Mouse (Mus musculus) frontal cortex, adult 2 months (tissue): Measurements from ENCODE around the gene Cd9. TPM values are rescaled to one million over a fixed set of nuclear protein-coding genes. Genes with fewer than 3 reads are reported as not detected.
A peak's percentile ranks its signal among the peaks of the same experiment; 100 is the strongest.

ENCODE experiments used
- DNase-seq, 2 experiments: peaks; one replicate each; pipeline ENCODE4 v3.0.0; 2022; ENCODE audit warnings: low spot score in 1 of 2; ENCODE audit errors: extremely low spot score in 1 of 2
- polyA plus RNA-seq: library from polyadenylated mRNA; depleted of rRNA; stranded (reverse); fragments of >200 nt; gene quantifications from 2 replicates; pipeline ENCODE4 v1.2.3, GENCODE M21; 2012

Cd9 gene
- polyA plus RNA-seq, 1 experiment = 97.2 TPM

GRCm38 (mm10) chr6:125442591-125442990 lies 52.0 kb downstream of the Cd9 start:
- no peak for DNase-seq

GRCm38 (mm10) chr6:125436753-125437152 lies 57.8 kb downstream of the Cd9 start:
- DNase-seq = no peak

DNA sequence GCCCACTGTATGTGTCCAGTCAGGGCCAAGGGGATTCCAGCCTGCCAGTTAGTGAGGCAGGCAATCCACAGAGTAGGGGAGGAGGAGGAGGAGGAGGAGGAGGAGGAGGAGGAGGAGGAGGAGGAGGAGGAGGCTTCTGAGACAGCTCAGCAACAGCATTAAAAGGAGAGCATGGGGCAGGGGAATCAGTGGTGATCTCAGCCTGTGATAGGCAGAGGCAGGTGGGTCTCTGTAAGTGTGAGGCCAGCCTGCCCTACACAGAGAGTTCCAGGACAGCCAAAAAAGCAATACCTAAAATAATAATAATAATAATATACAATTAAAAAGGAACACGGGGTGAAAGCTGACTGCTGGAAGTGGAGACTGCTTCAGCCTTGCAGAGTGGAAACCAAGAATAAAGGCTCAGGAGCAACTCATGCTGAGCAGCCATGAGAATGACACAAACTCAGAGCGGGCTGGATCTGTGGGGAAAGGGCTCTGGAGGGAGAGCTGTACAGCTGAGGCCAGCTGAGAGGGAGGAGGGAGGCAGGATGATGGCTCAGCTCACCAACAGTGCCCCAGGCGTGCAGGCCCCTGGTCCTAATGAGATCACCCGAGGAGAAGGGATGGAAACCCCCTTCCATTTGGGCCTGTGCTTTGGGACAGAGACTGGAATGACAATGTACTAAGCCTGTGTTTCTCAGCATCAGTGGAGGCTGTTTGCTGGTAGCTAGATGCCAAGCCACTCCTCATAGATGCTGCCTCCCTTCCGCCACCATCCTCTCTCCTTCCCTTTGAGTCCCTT lies 59.7 kb downstream of the Cd9 start:
- no peak for DNase-seq

DNA sequence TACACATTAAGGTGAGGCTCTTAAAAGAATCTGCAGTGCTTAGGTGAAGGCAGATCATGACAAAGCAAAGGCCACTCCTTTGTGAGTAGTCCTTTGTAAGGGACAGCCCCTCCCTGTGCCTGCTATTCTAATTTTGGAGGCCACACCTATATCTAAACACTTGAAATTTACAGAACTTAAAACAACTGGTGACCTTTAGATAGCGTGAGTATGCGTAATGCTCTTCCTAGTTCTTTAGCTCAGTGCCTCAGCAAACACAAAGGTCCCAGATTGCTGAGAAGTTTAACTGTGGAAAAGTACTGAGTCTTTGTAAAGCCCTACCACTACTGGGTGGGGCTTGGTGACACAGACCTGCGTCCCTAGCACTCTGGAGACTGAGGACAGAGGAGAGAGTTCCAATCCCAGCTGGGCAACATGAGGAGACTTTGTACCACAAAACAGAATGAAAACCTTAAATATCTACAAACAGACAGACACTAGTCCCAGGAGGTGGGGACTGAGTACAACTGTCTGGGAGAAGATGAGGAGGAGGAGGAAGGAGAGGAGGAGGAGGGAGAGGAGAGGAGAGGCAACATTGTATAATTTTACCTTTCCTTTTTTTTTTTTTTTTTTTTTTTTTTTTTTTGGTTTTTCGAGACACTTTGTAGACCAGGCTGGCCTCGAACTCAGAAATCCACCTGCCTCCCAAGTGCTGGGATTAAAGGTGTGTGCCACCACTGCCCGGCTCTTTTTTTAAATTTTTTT lies 60.7 kb downstream of the Cd9 start:
- DNase-seq = no peak

DNA sequence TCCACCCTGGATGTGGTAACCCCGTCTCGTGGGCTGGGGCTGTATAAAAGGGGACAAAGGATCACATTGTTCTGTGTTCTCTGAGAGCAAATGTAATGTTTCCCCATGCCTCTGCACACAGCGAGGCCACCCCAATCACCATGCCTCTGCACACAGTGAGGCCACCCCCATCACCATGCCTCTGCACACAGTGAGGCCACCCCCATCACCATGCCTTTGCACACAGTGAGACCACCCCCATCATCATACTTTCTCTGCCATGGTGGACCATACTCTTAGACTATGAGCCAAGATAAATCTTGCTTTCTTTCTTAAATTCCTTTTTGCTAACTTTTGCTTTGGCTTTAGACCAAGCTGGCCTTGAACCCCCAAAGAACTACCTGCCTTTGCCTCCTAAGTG lies 61.3 kb downstream of the Cd9 start:
- DNase-seq = no peak

- DNase-seq = no peak
These were observed 62.1 kb downstream of the Cd9 start for GRCm38 (mm10) chr6:125432522-125432921.

- DNase-seq = no peak
These were observed 63.6 kb downstream of the Cd9 start for GRCm38 (mm10) chr6:125430982-125431381.

DNA sequence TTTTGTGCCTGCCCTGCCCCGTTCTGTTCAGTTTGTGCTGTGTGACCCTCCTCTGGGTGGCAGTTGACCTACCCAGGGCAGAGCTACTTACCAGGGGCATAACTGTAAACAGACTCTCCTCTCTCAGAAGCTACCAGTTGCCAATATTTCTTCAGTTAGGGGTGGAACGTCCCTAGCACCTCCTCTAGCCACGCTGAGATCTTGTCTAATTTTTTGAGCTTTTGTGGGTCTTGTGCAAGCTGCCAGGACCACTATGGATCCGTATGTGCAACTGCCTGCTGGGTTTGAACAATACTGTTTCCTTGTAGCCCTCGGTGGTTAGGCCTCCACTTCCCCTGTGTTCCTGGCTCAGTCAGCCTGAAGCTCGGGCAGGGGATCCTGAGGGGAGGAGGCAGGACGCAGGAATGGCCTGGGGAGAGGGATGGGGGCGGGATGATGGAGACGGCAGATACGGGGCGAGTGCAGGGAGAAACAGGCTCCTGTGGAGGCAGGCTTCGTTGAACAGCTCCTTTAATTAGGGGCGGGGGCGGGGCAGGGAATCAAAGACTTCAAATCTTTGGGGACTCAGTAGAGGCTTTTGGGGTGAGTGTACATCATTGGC lies 64.1 kb downstream of the Cd9 start:
- no peak for DNase-seq

DNA sequence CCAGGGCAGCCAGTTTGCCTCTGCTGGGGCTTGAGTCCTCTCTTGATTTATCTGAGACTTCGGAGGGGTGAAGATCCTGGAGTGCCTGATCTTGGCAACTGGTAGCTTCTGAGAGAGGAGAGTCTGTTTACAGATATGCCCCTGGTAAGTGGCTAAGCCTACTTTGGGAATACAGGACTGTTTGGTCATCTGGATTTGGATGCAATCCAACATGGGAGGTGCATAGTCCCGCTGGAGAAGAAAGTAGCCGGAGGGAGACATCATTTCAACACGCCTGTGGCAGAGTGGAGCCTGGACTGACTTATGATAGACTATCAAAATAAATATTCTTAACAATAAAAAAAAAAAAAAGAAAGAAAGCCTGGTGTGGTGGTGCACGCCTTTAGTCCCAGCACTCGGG lies 64.8 kb downstream of the Cd9 start:
- no peak for DNase-seq

GRCm38 (mm10) chr6:125426383-125427360 lies 67.9 kb downstream of the Cd9 start:
- peak in 1 of 2 experiments; percentile 82 for DNase-seq

- DNase-seq = no peak
These were observed 69.1 kb downstream of the Cd9 start for GRCm38 (mm10) chr6:125425205-125426090.

DNA sequence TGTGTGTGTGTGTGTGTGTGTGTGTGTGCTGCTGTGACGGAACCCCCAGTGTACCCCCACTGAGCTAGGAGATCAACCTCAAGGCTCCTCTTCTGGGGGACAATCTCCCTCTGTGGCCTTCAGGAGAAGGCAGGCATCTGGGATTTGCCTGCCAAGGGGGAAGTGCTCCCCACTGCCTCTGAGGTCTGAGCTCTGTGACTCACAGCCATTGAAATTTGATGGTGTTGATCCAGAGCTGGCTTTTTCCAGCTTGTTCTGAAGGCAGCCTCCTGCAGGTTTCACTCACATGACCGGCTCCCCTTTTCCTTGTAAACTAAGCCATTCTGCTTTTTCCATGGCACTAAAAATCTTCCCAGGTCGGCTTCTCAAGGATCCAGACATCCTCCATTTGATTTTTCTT lies 70.4 kb downstream of the Cd9 start:
- no peak for DNase-seq

- DNase-seq = no peak
These were observed 71.1 kb downstream of the Cd9 start for GRCm38 (mm10) chr6:125423507-125423906.

- DNase-seq = no peak
These were observed 71.5 kb downstream of the Cd9 start for GRCm38 (mm10) chr6:125423099-125423498.

GRCm38 (mm10) chr6:125422051-125422822 lies 72.4 kb downstream of the Cd9 start:
- no peak for DNase-seq

DNA sequence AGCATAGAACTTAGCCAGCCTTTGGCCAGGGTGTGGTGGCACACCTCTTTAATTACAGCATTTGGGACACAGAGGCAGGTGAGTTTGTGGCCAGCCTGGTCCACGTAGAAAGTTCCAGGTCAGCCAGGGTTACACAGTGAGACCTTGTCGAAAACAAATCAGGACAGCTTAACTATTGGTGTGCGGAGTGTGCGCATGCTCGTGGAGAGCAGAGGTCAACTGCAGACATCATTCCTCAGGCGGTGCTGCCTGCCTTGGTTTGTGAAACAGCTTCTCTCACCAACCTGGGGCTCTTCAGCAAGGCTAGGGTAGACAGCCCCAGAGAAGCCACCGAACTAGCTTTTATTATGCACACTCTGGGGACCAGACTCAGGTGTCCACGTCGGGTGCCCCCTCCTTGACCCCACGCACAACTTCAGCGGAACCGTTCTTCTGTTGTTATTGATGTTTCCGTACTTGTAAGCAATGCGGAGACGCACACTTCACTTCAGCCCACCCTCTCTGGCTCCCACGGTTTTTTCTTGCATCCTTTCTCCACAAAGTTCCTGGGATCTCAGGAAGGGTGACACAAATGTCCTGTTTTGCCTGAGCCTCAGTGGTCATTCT lies 74.0 kb downstream of the Cd9 start:
- DNase-seq = no peak

DNA sequence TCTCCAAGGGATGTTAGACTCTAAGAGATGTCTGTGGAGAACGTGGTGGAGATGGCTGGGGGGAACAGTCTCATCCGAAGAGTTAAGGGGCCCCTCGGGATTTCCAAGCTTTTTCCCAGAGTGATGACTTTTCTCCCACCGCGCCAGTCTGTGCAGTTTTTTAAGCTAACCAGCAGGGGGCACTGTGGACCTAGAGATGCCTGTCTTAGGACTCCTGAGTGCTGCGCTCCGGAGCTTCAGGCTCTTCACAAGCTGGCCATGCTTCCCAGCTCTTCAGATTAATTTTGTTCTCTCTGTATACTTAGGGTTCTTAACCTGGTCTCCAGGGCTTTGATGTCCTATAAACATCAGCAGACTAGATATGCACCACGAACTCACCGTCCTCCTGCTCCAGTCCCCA lies 75.8 kb downstream of the Cd9 start:
- DNase-seq = peak; percentile 33 to 85

DNA sequence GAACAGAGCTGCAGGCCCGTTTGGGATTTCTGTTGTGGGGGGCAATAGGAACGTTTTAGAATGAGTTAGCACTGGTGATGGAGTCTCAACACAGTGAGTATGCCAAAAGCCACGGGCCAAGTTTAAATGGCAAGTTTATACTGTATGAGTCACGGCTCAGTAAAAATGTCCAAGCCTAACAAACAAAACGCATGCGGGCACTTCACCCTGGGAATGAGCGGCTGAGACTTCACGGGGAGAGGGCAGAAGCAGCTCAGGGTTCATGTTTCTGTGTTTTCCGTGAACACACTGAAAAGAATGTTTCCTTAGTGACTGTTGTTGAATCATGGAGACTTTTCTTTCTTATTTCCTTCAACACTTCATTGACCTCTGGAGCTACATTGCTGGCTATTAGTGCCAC lies 81.3 kb downstream of the Cd9 start:
- no peak for DNase-seq
